Mouse (Mus musculus) gastrocnemius, postnatal 14 days (tissue): ENCODE measurements around the gene Hoxb3. TPM values are rescaled to one million over a fixed set of nuclear protein-coding genes. Genes with fewer than 3 reads are reported as not detected.

ENCODE experiments used
- DNase-seq: peaks from one replicate; pipeline ENCODE4 v3.0.0; 2021; ENCODE audit warnings: mixed read lengths
- intact Hi-C: fragments of 180-260 bp; cut with DNase I; formaldehyde crosslinking; loops from one replicate; pipeline ENCODE4 v1.15.1; 2025; ENCODE audit warnings: low total_unique reads
- total RNA-seq, 2 experiments: library from RNA; stranded (reverse); gene quantifications; 2 replicates each; pipeline ENCODE4 v1.2.3; 2021

Hoxb3 gene
- total RNA-seq, 2 experiments from 2014 or later, result 0.66 to 0.80 TPM

DNA sequence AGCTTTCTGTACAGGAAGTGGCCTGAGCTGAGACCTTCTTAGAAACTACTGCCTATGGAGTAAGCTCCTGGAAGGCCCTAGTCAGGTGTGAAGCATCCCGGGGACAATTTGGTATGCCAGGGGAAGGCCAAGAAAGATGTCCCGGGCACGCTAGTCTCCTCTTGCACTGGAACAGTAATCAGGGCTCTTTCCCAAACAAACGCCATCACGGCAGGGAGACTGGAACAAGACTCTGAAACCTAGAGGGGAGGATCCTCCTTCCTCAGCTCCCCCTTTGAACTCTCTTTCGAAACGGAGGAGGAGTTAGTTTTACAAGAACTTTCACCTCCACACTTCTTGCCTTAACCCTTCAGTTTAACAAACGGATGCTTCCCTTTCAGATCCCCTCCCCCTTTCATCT is 9.0 kb downstream of the Hoxb3 start:
- intact Hi-C loops, result no loop called here
- DNase-seq, result no peak

DNA sequence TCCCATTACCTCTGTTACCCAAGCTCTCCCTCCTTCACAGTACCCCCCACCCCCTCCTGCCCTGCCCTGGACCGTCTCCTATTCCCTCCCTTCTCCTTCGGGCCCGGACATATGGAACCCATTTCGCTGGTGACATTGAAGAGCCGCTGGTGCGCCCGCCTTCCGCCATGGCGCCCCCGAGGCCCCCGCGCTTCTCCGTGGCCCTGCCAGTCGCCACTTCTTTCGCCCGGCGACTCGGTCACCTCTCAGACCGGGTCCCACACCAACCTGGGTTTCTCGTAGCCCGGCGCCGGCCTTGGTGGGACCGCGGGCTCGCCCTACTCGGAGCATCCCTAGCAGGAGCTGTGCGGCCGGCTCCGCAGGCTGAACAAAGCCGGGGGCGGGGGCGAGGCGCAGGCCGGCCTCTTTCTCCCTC is 9.5 kb downstream of the Hoxb3 start:
- intact Hi-C loops, result no loop called here
- DNase-seq, result no peak

DNA sequence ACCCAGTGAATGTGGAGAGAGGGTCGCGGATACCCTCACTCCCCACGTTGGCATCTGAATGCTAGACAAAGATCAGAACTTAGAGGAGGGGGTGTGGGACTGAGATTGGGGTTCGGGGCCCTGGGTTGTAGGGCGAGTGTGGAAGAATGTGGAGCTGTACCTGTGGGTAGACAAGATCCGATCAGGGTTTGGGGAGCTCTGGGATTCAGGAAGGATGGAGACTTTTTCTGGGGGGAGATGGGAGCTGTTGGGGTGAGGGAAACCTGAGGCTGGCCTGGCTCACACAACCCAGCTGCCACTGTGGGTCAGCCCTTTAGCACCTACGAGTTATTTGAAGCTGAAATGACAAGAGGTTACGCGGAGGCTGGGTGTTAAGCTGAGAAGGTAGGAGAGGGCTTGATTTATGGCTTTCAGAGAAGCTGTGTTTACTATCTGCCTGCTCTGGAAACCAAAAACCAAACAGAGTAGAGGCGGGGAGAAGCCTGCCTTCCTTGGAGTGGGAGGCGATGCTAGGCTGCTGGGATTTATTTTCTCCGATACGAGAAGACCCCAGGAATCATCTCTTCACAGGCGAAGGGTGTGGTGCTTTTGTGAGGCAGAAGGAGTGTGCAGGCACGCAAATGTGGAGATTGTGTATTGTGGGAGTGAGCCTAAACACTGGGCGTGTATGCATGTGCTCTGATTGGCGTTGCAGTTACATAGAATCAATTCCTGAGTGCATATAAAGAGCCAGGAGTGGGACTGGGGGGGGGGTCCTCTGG is 10.3 kb downstream of the Hoxb3 start:
- DNase-seq, result no peak
- intact Hi-C loops, result no loop called here

DNA sequence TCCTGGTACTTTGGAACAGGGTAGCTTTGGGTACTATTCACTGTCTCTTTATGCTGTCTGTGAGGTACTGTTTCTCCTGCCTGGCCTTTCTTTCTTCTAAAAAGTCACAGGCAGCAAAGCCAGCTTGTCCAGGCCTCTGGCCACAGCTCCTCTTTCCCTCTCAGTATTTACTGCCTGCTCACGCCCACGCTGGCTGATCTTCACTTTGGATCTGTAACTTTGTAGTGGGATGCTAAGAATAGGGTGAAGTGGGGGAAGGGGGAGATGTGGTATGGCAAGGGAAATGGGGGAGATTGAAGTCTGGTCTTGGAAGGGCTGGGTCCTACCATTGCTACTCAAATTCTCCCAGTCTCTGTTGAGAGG is 10.9 kb downstream of the Hoxb3 start:
- intact Hi-C loops, result no loop called here
- no peak for DNase-seq

DNA sequence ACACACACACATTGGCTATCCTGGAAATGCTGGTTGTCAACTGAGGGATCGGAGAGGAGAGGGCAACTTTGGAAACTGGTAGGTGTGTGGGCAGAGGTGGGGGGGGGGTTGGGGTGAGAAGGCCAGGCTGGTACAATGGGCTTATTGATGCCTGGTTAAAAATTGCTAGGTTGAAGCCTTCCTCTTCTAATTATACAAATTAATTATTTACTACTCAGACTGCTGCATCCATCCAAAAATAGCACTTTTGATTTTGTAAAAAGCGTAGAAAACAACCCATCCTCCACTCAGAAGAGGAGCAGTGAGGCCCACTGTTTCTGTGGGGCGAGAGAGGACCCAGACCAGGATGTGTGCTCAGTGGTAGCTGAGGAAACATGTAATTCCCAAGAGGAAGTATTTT is 11.9 kb downstream of the Hoxb3 start:
- intact Hi-C loops, result no loop called here
- DNase-seq, result no peak

DNA sequence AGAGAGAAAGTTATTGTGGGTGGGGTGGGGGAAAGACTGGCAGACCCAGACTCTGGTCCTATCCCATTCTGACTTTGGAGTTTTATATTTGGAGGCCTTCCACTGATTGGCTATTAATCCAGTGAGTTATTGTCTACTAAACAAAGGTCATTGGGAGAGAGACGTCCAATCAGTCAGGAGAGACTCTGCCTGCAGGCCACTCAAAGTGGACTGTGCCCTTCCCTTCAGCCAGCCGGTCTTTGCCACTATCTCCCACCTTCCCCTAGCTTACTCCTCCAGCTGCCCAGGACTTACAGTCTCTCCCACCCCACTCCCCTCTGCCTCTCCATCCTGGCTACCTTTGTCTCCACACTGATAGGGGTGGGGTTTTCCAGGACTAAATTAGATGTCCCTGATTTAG is 13.5 kb downstream of the Hoxb3 start:
- intact Hi-C loops, result no loop called here

DNA sequence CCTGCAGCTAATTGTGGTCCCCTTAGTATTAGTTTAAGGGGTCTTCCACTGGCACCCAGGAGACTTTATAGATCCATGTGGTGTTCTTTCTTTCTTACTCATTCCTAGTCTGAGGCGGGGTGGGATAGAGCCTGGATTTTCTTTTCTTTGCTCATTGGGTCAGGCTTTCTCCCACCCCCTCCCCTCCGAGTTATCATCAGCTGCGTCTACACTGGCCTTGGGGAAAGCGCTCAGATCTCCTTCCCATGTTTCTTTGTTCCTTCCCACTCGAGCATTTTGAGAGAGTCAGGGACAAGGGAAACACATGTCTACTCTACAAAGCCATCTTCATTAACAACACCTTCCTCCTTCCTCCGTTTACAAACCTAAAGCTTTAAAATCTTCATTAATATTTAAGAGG is 13.9 kb downstream of the Hoxb3 start:
- intact Hi-C loops, result no loop called here
- DNase-seq, result no peak

More for the DNA sequence above, 13.5 kb downstream of the Hoxb3 start:
- DNase-seq, result no peak

DNA sequence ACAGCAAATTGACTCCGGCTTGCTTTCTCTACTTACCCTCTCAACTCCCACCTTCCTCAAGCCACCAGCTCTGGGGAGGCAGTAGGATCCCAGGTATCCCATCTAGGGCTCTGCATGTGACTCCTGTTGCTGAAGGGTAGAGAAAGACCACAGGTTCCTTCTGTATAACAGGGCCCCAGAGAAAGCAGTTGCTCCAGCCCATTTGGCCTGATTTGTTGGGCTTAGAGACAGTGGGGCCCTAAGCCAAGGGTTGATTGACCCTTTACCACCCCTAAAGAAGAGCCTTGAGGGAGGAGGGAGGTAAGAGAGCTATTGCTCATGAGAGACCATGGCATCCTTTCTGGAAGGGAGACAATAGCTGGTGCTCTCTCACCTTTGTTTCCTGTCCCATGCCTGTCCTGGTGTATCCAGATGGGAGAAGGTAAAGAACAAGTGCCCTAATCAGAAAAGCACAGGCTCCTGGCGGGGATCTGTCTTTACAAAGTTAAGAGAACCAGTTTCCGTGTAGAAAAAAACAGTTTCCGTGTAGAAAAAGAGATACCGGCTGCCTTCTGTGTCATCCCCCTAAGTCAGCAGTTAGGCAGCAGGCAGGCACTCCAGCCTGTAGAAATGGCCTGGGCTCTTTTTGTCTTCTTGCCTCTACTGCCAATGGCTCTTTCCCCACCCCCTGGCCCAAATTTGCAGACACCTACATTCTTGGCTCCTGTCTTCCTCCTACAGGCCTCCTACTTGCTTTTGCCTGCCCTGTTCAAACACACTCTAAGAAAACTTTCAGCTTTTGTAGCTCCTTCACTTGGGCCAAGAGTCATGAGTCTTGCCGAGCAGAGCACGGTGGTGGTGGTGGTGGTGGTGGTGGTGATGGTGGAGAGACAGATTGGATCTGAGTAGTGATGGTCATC is 16.1 kb downstream of the Hoxb3 start:
- DNase-seq, result no peak
- intact Hi-C loops, result no loop called here

DNA sequence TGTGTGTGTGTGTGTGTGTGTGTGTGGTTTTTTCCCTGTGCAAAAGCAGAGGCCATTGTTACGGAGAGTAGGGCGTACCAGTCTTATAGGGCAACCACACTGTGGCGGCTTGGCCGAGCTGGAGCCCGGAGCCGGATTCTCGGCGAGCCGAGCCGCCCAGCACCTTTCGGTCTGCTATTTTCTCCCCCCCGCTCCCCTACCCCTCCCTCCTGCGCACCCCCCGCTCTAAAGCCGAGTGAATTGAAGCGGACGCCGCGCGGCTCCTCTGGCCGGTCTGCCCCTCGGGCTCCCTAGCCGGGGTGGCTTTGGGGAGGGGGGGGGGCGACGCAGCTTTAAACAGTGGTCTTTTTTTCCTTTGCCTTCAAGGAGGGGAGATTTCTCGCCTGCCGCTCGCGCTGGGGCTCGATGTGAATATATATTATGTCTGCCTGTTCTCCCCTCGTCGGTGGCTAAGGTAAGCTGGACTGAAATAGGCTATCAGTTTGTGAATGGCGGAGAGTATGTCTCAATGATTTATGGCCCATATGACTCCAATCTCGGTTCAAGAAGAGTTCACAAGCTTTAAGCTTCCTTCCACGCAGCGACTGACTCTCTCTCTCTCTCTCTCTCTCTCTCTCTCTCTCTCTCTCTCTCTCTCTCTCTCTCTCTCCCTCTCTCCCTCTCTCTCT is 17.7 kb downstream of the Hoxb3 start:
- no peak for DNase-seq

DNA sequence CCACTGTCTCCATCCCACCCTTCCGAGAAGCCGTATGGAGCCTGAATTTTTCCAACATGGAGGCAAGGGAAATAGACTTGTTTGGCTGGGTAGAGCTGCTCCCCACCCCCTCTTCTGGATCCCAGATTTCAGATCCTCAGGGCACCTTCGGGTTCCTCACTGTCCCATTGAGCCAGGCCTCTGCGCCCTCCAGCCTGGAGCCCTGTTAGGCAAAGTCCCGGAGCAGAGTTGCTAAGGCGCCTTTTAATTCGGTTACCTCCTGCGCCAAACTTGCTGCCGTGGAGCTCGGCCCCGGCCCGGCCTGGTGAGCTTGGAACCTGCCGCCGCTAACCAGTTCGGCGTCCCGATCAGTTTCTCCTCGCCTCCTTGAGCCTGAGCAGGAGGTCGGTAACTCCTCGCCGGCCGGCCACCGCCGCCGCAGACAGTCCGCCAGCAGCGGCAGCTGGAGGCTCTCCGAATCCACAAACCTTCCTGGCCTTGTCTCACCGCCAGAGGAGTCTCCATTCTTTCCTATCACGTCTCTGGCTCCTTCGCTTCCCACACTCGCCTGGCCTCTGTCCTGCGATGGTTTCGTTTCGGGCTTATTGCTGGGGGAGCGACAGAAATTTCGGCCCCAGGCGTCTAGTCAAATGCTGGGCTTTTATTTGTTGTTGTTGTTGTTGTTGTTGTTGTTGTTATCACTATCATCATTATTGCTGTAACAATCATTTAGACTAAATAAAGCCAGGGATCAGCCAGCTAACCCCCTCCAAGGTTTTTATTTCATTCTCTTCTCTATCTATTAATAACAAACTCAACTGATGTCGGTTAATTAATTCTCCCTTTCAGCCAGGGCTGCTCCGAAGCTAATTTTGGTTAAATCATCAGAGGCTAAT is 18.8 kb downstream of the Hoxb3 start:
- intact Hi-C loops, result no loop called here
- DNase-seq, result no peak

More for the DNA sequence above, 17.7 kb downstream of the Hoxb3 start:
- intact Hi-C loops, result no loop called here

DNA sequence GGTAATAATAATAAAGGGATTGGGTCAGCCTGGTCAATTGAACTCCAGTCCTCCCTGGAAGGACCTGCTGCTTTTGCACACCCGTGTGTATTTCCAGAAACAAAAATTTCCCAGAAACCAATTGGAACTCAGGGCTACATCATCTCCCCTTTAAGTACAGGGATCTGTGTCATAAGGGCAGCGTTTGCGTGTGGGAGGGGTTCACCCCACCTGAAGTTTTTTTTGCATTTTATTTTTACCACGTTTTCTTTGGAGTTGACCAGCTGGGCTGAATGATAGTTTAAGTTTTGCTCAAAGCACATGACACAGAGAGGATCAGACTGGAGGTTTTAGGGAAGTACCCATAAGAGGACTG is 19.4 kb downstream of the Hoxb3 start:
- intact Hi-C loops, result no loop called here
- no peak for DNase-seq

DNA sequence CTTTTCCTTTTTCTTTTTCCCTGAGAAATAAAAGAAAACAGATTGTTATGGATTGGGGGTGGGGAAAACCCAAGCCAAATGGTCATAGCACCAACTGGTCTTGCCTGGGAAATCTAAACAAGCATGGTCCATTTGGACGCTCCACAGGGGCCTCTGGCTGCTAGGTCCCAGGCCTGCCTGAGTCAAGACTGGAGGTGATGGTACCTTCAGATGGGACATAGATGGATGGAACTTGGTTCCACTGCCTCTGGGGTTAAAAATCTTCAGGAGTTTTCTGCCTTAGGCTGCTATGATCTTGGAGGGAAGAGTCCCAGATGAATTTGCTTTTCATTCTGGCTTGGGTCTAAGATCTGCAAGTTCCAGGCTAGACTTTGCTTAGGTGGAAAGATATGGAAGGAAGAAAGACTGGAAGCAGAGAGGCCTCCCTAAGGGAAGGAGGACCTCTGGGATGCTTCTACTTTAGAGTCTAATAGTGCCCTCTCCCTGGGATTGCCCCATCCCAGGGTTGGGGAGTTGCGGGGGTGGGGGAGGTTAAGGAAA is 20.1 kb downstream of the Hoxb3 start:
- DNase-seq, result no peak
- intact Hi-C loops, result no loop called here

DNA sequence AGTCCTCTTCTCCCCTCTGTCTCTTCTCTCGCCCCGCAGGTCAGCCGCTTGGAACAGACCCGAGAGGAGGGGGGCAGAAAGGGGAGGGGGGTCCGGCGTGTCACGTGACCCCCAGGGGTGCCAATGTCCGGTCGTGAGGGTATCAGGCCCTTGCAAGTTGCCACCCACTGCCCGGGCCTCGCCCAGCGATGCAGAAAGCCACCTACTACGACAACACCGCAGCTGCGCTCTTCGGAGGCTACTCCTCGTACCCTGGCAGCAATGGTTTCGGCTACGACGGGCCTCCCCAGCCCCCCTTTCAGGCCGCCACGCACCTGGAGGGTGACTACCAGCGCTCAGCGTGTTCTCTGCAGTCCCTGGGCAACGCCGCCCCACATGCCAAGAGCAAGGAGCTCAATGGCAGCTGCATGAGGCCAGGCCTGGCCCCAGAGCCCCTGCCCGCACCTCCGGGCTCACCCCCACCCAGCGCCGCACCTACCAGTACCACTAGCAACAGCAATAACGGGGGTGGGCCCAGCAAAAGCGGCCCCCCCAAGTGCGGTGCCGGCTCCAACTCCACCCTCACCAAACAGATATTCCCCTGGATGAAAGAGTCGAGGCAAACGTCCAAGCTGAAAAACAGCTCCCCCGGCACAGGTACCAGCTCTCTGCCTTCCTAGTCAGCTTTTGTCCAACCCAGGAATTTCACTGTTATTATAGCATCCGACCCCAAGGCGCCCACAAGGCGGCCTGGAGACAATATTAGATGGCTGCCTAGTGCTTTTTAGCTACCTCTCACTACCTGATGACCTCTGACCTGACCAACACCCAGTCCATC is 21.1 kb downstream of the Hoxb3 start:
- intact Hi-C loops, result no loop called here
- no peak for DNase-seq

DNA sequence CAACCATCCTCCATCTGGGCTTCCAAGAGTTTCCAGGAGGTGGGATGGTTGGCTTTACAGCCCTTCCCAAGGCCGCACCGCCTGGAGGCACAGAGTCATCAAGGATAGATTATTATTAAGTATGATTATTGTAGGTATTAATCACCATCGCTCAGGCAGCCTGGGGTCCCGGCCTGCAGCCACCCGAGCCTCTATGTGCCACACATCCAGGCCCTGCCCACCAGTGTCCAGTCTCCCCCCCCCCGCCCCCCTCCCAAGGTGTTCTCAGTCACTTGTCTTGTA is 21.7 kb downstream of the Hoxb3 start:
- intact Hi-C loops, result no loop called here
- no peak for DNase-seq

DNA sequence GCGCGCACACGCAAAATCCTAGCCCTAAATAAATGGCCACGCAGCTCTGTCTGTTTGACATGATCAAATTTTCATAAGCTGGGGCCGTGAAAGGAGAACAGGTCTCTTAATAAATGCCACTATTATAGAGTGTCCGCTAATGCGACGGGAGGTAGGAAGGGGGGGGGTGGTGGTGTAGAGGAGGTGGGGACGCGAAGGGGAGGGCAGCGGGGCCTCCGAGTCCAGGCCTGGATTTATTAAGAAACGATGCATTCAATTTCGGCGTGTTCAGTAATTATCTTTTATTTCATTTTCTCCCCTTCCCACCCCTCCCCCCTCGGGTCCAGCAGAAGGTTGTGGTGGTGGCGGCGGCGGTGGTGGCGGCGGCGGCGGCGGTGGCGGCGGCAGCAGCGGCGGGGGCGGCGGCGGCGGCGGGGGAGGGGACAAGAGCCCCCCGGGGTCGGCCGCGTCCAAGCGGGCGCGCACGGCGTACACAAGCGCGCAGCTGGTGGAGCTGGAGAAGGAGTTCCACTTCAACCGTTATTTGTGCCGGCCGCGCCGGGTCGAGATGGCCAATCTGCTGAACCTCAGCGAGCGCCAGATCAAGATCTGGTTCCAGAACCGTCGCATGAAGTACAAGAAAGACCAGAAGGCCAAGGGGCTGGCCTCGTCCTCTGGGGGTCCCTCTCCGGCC is 22.2 kb downstream of the Hoxb3 start:
- intact Hi-C loops, result no loop called here
- DNase-seq, result no peak

DNA sequence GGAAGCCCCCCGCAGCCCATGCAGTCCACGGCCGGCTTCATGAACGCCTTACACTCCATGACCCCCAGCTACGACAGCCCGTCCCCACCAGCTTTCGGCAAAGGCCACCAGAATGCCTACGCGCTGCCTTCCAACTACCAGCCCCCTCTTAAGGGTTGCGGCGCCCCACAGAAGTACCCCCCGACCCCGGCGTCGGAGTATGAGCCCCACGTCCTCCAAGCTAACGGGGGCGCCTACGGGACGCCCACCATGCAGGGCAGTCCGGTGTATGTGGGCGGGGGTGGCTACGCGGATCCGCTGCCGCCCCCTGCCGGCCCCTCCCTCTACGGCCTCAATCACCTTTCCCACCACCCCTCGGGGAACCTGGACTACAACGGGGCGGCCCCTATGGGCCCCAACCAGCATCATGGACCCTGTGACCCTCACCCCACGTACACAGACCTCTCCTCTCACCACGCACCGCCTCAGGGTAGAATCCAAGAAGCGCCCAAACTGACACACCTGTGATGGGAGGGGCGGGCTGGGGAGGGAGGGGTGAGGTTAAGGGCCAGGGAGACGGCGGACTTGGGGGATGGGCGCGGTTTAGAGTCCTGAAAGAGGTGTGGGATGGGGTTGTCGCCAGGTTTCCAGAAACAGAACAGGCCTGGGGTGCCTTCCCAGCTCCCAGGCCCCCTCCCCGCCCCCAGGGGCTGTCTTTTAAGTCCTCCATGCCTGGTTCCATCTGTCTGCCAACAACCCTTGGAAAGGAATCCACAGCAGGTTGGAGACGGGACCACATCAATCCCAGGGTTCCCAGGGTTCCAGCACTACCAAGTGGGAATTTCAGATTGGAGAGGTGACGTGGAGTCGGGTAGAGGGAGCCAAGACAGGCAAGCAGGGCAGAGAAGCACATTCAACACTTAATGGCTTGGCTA is 23.0 kb downstream of the Hoxb3 start:
- DNase-seq, result no peak
- intact Hi-C loops, result no loop called here

DNA sequence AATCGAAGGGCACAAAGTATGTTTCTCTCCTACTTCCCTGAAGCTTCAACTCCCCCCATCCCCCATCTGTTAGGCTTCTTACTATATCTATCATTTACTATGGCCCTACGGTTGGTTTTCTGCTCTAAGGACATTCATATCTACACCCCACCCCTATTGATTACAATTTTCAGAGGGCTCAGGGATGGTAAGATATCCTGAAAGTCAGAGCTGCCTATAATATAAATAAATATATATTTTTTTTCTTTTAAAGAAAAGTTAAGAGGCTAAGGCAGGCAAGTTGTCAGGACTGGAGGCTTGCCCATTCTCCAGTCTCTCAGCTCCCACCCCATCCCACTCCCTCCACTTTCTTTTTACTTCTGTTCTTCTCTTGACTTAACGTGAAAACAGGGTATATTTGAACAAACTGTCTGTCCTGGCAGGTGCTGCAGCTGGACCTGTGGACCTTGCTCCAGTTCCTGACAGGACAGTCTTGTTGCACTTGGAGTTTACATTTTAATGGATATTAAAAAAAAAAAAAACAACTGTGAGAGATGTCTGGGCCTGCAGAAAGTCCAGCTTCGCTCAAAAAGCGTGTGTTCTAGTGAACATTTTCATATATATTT is 23.9 kb downstream of the Hoxb3 start:
- no peak for DNase-seq
- intact Hi-C loops, result no loop called here
